Mouse (Mus musculus): ENCODE measurements around the gene Safb2. TPM values are rescaled to one million over a fixed set of nuclear protein-coding genes. Genes with fewer than 3 reads are reported as not detected.

Gene Safb2
- total and polyA plus RNA-seq, 2 experiments from 2014 or later = 24.9 to 63.4 TPM

DNA sequence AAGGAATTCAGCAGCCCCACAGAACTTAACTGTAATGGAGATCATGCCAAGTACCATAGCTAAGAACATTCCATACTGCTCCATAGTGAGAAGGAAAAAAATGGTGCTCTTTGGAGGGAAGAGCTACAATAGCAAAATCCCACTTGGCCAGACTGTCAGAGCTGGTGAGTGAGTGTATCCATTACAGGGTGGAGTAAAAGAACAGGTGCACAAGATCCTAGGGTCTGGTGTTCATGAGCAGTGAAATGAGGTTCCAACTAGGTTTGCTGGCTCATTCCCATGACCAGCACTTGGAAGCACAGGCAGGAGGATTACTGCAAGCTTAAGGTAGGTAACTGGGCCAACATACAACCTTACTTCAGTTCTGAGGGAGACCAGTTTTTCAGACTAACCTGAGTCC, 8.2 kb upstream of the Safb2 start:
- TF ChIP-seq CTCF (IDR thresholded peaks at IDR 0.05; ENCODE audit: low read depth) (no peak), EP300 (IDR thresholded peaks at IDR 0.05; ENCODE audit: low read depth) (no peak)
- DNase-seq (ENCODE audit: low spot score) (no peak), ATAC-seq (ENCODE audit: insufficient read depth, low read depth) (no peak)
- Histone ChIP-seq H3K9ac (replicated peaks; ENCODE audit: low read depth, low read length) (no peak overlapping the region), H3K27me3 (ENCODE audit: control insufficient read depth, insufficient read depth, low read length) (no peaks in the 10 kb centered on the region), H3K9me3 (replicated peaks; ENCODE audit: control insufficient read depth, low read length) (no peaks in the 10 kb centered on the region), H3K4me1 (ENCODE audit: control insufficient read depth, insufficient read depth) (no peaks in the 10 kb centered on the region), H3K4me3 (ENCODE audit: low read depth, low read length) (no peak overlapping the region), H3K27ac (ENCODE audit: low read depth) (no peak overlapping the region), H3K36me3 (replicated peaks; ENCODE audit: control insufficient read depth, insufficient read depth, low read length) (peaks cover 99% of the 10 kb centered on the region), H3K4me2 (ENCODE audit: low read depth, low read length) (no peak overlapping the region)

DNA sequence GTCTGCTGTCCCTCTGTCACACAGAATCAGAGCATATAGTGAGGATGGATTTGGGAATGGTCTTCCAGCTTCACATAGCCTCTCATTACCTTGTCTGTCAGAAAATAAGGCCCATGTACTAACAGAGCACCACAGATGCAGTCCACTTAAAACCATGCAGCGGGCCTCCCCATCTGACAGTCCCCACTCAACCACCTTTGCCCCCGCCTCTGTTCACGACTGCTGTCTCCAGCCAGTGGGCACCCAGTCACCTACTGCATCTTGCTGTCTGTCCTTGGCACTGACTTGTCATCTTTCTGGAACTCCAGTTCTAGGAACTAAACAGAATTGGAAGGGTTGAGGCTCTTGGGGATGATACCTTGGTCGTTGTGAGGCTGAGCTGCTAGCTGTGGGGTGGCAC, 4.5 kb upstream of the Safb2 start:
- peaks cover 12% of the 10 kb centered on the region for H3K4me1 ChIP-seq (ENCODE audit: control insufficient read depth, insufficient read depth)
- H3K9ac ChIP-seq (replicated peaks; ENCODE audit: low read depth, low read length) = no peak overlapping the region
- H3K27ac ChIP-seq (ENCODE audit: low read depth) = no peak overlapping the region
- no peak overlapping the region for H3K4me3 ChIP-seq (ENCODE audit: low read depth, low read length)
- H3K27me3 ChIP-seq (ENCODE audit: control insufficient read depth, insufficient read depth, low read length) = no peaks in the 10 kb centered on the region
- peaks cover 74% of the 10 kb centered on the region for H3K36me3 ChIP-seq (replicated peaks; ENCODE audit: control insufficient read depth, insufficient read depth, low read length)
- H3K9me3 ChIP-seq (replicated peaks; ENCODE audit: control insufficient read depth, low read length) = no peaks in the 10 kb centered on the region
- no peak overlapping the region for H3K4me2 ChIP-seq (ENCODE audit: low read depth, low read length)
- no peak for TF ChIP-seq EP300 (IDR thresholded peaks at IDR 0.05; ENCODE audit: low read depth)
- TF ChIP-seq CTCF (IDR thresholded peaks at IDR 0.05; ENCODE audit: low read depth) = no peak
- 92% methylated on average over 4 of the region's 4 CpGs for WGBS
- ATAC-seq (ENCODE audit: insufficient read depth, low read depth) (no peak), DNase-seq (ENCODE audit: low spot score) (no peak)

GRCm38 (mm10) chr17:56587773-56588172, 3.4 kb upstream of the Safb2 start:
- Histone ChIP-seq H3K9ac (replicated peaks; ENCODE audit: low read depth, low read length) (0 out of 2 replicates have a peak overlapping the region, but pooled peaks have one; percentile 7), H3K4me1 (ENCODE audit: control insufficient read depth, insufficient read depth) (peaks cover 18% of the 10 kb centered on the region), H3K36me3 (replicated peaks; ENCODE audit: control insufficient read depth, insufficient read depth, low read length) (peaks cover 65% of the 10 kb centered on the region), H3K9me3 (replicated peaks; ENCODE audit: control insufficient read depth, low read length) (no peaks in the 10 kb centered on the region), H3K27me3 (ENCODE audit: control insufficient read depth, insufficient read depth, low read length) (no peaks in the 10 kb centered on the region), H3K4me2 (ENCODE audit: low read depth, low read length) (no peak overlapping the region), H3K4me3 (ENCODE audit: low read depth, low read length) (no peak overlapping the region), H3K27ac (ENCODE audit: low read depth) (no peak overlapping the region)
- DNase-seq (ENCODE audit: low spot score) = no peak
- TF ChIP-seq EP300 (IDR thresholded peaks at IDR 0.05; ENCODE audit: low read depth) (no peak), CTCF (IDR thresholded peaks at IDR 0.05; ENCODE audit: low read depth) (no peak)
- 65% methylated on average over 1 of the region's 1 CpGs for WGBS
- no peak for ATAC-seq (ENCODE audit: insufficient read depth, low read depth)

GRCm38 (mm10) chr17:56585171-56585821, 911 bp upstream of the Safb2 start:
- ATAC-seq (ENCODE audit: insufficient read depth, low read depth) = no peak
- peak overlapping the region; percentile 95 for H3K27ac ChIP-seq (ENCODE audit: low read depth)
- peak overlapping the region; percentile 67 for H3K4me2 ChIP-seq (ENCODE audit: low read depth, low read length)
- no peaks in the 10 kb centered on the region for H3K9me3 ChIP-seq (replicated peaks; ENCODE audit: control insufficient read depth, low read length)
- peaks cover 66% of the 10 kb centered on the region for H3K36me3 ChIP-seq (replicated peaks; ENCODE audit: control insufficient read depth, insufficient read depth, low read length)
- peak overlapping the region; percentile 93 for H3K4me3 ChIP-seq (ENCODE audit: low read depth, low read length)
- peaks cover 21% of the 10 kb centered on the region for H3K4me1 ChIP-seq (ENCODE audit: control insufficient read depth, insufficient read depth)
- WGBS = under 1% methylated on average over 61 of the region's 61 CpGs
- peak overlapping the region; percentile 91 for H3K9ac ChIP-seq (replicated peaks; ENCODE audit: low read depth, low read length)
- DNase-seq (ENCODE audit: low spot score) = no peak
- H3K27me3 ChIP-seq (ENCODE audit: control insufficient read depth, insufficient read depth, low read length) = no peaks in the 10 kb centered on the region
- TF ChIP-seq CTCF (IDR thresholded peaks at IDR 0.05; ENCODE audit: low read depth) = no peak
- TF ChIP-seq EP300 (IDR thresholded peaks at IDR 0.05; ENCODE audit: low read depth) = no peak

DNA sequence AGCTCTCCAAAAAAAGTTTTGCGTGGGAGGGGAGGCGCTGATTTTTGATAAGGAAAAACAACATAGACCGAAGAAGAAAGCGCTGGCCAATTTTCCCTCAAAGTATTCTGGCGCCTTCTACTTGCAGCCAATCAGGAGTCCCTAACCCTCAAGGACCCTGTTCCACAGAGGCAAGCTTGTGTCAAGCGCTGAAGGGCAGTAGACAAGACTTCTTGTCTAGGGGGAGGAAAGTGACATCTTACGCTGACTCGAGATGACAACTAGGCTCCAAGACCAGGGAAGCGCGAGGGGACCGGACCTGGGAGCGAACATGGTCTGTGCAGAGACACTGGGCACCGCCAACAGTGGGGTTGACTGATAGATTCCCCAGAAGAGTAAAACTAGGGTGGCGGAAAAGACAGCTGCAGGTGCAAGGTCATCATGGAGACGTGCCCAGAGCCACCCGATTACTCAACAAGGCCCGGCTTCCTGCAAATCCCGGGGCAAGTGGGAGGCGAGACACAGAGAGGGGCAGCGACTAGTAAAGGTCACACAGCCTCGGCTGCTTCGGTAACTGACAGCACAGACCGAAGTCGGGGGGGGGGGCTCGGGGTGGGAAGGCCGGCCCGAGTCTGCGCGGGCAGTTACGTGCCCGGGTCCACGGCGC, 651 bp downstream of the Safb2 start:
- TF ChIP-seq EP300 (IDR thresholded peaks at IDR 0.05; ENCODE audit: low read depth) (no peak), CTCF (IDR thresholded peaks at IDR 0.05; ENCODE audit: low read depth) (no peak)
- Histone ChIP-seq H3K36me3 (replicated peaks; ENCODE audit: control insufficient read depth, insufficient read depth, low read length) (peaks cover 66% of the 10 kb centered on the region), H3K27me3 (ENCODE audit: control insufficient read depth, insufficient read depth, low read length) (no peaks in the 10 kb centered on the region), H3K4me1 (ENCODE audit: control insufficient read depth, insufficient read depth) (peaks cover 21% of the 10 kb centered on the region), H3K4me2 (ENCODE audit: low read depth, low read length) (peak overlapping the region; percentile 73), H3K9me3 (replicated peaks; ENCODE audit: control insufficient read depth, low read length) (no peaks in the 10 kb centered on the region), H3K27ac (ENCODE audit: low read depth) (peak overlapping the region; percentile 99), H3K4me3 (ENCODE audit: low read depth, low read length) (peak overlapping the region; percentile 99), H3K9ac (replicated peaks; ENCODE audit: low read depth, low read length) (peak overlapping the region; percentile 97)
- 1% methylated on average over 25 of the region's 33 CpGs for WGBS
- ATAC-seq (ENCODE audit: insufficient read depth, low read depth) = no peak; the same call in 1 of the 2 replicates
- peak; percentile 52 for DNase-seq (ENCODE audit: low spot score)

Measured in heart, postnatal 0 days (tissue).